Mouse (Mus musculus): ENCODE results near the gene Ccdc155.
"Not testable (repeated sequence)": the region's sequence is repeated elsewhere in the genome, so short reads cannot be mapped to it uniquely, and the experiment has no call there.

DNA sequence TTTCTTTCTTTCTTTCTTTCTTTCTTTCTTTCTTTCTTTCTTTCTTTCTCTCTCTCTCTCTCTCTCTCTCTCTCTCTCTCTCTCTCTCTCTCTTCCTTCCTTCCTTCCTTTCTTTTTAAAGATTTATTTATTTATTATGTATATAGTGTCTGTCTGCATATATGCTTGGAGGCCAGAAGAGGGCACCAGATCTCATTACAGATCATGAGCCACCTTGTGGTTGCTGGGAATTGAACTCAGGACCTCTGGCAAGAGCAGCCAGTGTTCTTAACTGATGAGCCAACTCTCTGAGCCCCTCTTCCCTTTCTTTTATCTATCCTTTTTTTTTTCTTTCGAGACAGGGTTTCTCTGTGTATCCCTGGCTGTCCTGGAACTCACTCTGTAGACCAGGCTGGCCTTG lies 30.9 kb downstream of the Ccdc155 start:
- TF ChIP-seq EP300 (IDR thresholded peaks at IDR 0.05; ENCODE audit: low read depth) = not testable (repeated sequence)
- peak; percentile 60 for TF ChIP-seq CTCF (IDR thresholded peaks at IDR 0.05; ENCODE audit: low read depth)
